Mouse (Mus musculus) midbrain, embryonic 10.5 days (tissue): Measurements from ENCODE around the gene Col9a2. TPM values are rescaled to one million over a fixed set of nuclear protein-coding genes. Genes with fewer than 3 reads are reported as not detected.
A peak's percentile ranks its signal among the peaks of the same experiment; 100 is the strongest.
"Not testable (repeated sequence)": the region's sequence is repeated elsewhere in the genome, so short reads cannot be mapped to it uniquely, and the experiment has no call there.

Experiments
- DNase-seq: peaks from one replicate; pipeline ENCODE4 v3.0.0-alpha.2; 2017; ENCODE audit warnings: low spot score
- H3K27ac ChIP-seq: fragments of 300-500 bp; sonication (generic); replicated peaks from 2 replicates; pipeline ENCODE4 v1.5.1; 2016; ENCODE audit warnings: mild to moderate bottlenecking
- H3K27me3 ChIP-seq: fragments of 300-500 bp; sonication (generic); 2 replicates; pipeline ENCODE4 v1.6.1; 2016; ENCODE audit warnings: low read depth, mild to moderate bottlenecking; ENCODE audit not compliant: poor library complexity, severe bottlenecking
- H3K36me3 ChIP-seq: fragments of 300-500 bp; sonication (generic); 2 replicates; pipeline ENCODE4 v1.6.1; 2016; ENCODE audit warnings: mild to moderate bottlenecking, moderate library complexity
- H3K4me1 ChIP-seq: fragments of 300-500 bp; sonication (generic); 2 replicates; pipeline ENCODE4 v1.6.1; 2016
- H3K4me3 ChIP-seq: fragments of 300-500 bp; sonication (generic); 2 replicates; pipeline ENCODE4 v1.5.1; 2016; ENCODE audit warnings: mild to moderate bottlenecking, moderate library complexity
- H3K9me3 ChIP-seq: fragments of 300-500 bp; sonication (generic); replicated peaks from 2 replicates; pipeline ENCODE4 v1.6.1; 2016; ENCODE audit warnings: mild to moderate bottlenecking
- WGBS: fragments of 180-500 bp; shearing (Covaris S2); methylation state at CpG from one replicate; pipeline ENCODE4 v1.1.7; 2016; 5-methylcytosine and 5-hydroxymethylcytosine counted together
- polyA plus RNA-seq: library from polyadenylated mRNA; unstranded; fragments of >200 nt; fragmentation: Nextera tagmentation; extraction: Ambion mirVana; gene quantifications from 2 replicates; pipeline ENCODE4 v1.2.1, GENCODE M21; 2016

Col9a2 gene
- polyA plus RNA-seq, 1 experiment from 2014 or later: 1.4 TPM

- no peak overlapping the region for H3K4me3 ChIP-seq
- 76% methylated on average over 2 of the region's 2 CpGs for WGBS
- H3K9me3 ChIP-seq: no peaks in the 10 kb centered on the region
- DNase-seq: no peak
- peaks cover 30% of the 10 kb centered on the region for H3K27me3 ChIP-seq
- peaks cover 14% of the 10 kb centered on the region for H3K4me1 ChIP-seq
- H3K27ac ChIP-seq: no peak overlapping the region
- peaks cover 33% of the 10 kb centered on the region for H3K36me3 ChIP-seq
These were observed 17.8 kb downstream of the Col9a2 start for GRCm38 (mm10) chr4:121057032-121057431.

GRCm38 (mm10) chr4:121059218-121059617, 20.0 kb downstream of the Col9a2 start:
- not testable (repeated sequence) for H3K4me1 ChIP-seq, H3K27me3 ChIP-seq, H3K4me3 ChIP-seq, H3K9me3 ChIP-seq, H3K27ac ChIP-seq, DNase-seq
- H3K36me3 ChIP-seq: peaks cover 48% of the 10 kb centered on the region
- 91% methylated on average over 10 of the region's 10 CpGs for WGBS

GRCm38 (mm10) chr4:121065336-121065735, 26.2 kb downstream of the Col9a2 start:
- 96% methylated on average over 2 of the region's 2 CpGs for whole genome bisulfite sequencing
- Histone ChIP-seq H3K36me3 (peaks cover 78% of the 10 kb centered on the region), H3K4me3 (no peak overlapping the region), H3K9me3 (no peaks in the 10 kb centered on the region), H3K27ac (no peak overlapping the region), H3K27me3 (no peaks in the 10 kb centered on the region), H3K4me1 (no peaks in the 10 kb centered on the region)
- DNase-seq: no peak

- no peaks in the 10 kb centered on the region for H3K9me3 ChIP-seq
- no peak for DNase-seq
- no peak overlapping the region for H3K27ac ChIP-seq
- H3K36me3 ChIP-seq: peaks cover 79% of the 10 kb centered on the region
- no peak overlapping the region for H3K4me3 ChIP-seq
- no peaks in the 10 kb centered on the region for H3K4me1 ChIP-seq
- WGBS: 86% methylated on average over 4 of the region's 4 CpGs
- H3K27me3 ChIP-seq: no peaks in the 10 kb centered on the region
These were observed 35.1 kb downstream of the Col9a2 start for GRCm38 (mm10) chr4:121074250-121074649.

- Histone ChIP-seq H3K9me3 (no peaks in the 10 kb centered on the region), H3K27me3 (no peaks in the 10 kb centered on the region), H3K4me1 (no peaks in the 10 kb centered on the region), H3K27ac (no peak overlapping the region), H3K36me3 (peaks cover 96% of the 10 kb centered on the region), H3K4me3 (no peak overlapping the region)
- DNase-seq: no peak
- WGBS: 89% methylated on average over 3 of the region's 3 CpGs
These were observed 38.9 kb downstream of the Col9a2 start for GRCm38 (mm10) chr4:121077915-121078646.

GRCm38 (mm10) chr4:121080395-121080794, 41.2 kb downstream of the Col9a2 start:
- no peak overlapping the region for H3K27ac ChIP-seq
- no peak overlapping the region for H3K4me3 ChIP-seq
- H3K36me3 ChIP-seq: peaks cover 97% of the 10 kb centered on the region
- DNase-seq: no peak
- WGBS: 93% methylated on average over 1 of the region's 1 CpGs
- no peaks in the 10 kb centered on the region for H3K9me3 ChIP-seq
- H3K27me3 ChIP-seq: no peaks in the 10 kb centered on the region
- no peaks in the 10 kb centered on the region for H3K4me1 ChIP-seq

- Histone ChIP-seq H3K27ac (no peak overlapping the region), H3K27me3 (no peaks in the 10 kb centered on the region), H3K4me3 (no peak overlapping the region), H3K4me1 (no peaks in the 10 kb centered on the region), H3K9me3 (no peaks in the 10 kb centered on the region), H3K36me3 (peaks cover 91% of the 10 kb centered on the region)
- DNase-seq: no peak
These were observed 45.3 kb downstream of the Col9a2 start for GRCm38 (mm10) chr4:121084506-121084905.

GRCm38 (mm10) chr4:121088696-121089095, 49.5 kb downstream of the Col9a2 start:
- 92% methylated on average over 2 of the region's 2 CpGs for WGBS

GRCm38 (mm10) chr4:121090211-121090610, 51.0 kb downstream of the Col9a2 start:
- WGBS: 94% methylated on average over 4 of the region's 4 CpGs
- Histone ChIP-seq H3K36me3 (peaks cover 89% of the 10 kb centered on the region), H3K4me1 (no peaks in the 10 kb centered on the region), H3K27me3 (no peaks in the 10 kb centered on the region), H3K9me3 (no peaks in the 10 kb centered on the region), H3K4me3 (no peak overlapping the region), H3K27ac (no peak overlapping the region)
- DNase-seq: no peak

More at GRCm38 (mm10) chr4:121088696-121089095, 49.5 kb downstream of the Col9a2 start:
- H3K4me3 ChIP-seq: no peak overlapping the region
- H3K9me3 ChIP-seq: no peaks in the 10 kb centered on the region
- no peak for DNase-seq
- no peak overlapping the region for H3K27ac ChIP-seq
- H3K27me3 ChIP-seq: no peaks in the 10 kb centered on the region
- H3K36me3 ChIP-seq: peaks cover 88% of the 10 kb centered on the region
- H3K4me1 ChIP-seq: no peaks in the 10 kb centered on the region

GRCm38 (mm10) chr4:121097650-121098378, 58.6 kb downstream of the Col9a2 start, which contains the start of gene Zmpste24:
Gene Zmpste24, minus strand, starts transcription at chr4:121098241.
- H3K27me3 ChIP-seq: no peaks in the 10 kb centered on the region
- under 1% methylated on average over 39 of the region's 39 CpGs for WGBS
- peak within 1 kb of the TSS; percentile 84 for H3K27ac ChIP-seq
- peak; percentile 87 for DNase-seq
- H3K9me3 ChIP-seq: no peaks in the 10 kb centered on the region
- H3K36me3 ChIP-seq: peaks cover 29% of the 10 kb centered on the region
- peak within 1 kb of the TSS; percentile 82 for H3K4me3 ChIP-seq
- peaks cover 18% of the 10 kb centered on the region for H3K4me1 ChIP-seq

- DNase-seq: no peak
- 0 out of 2 replicates have a peak, but pooled peaks cover 3% of the 10 kb centered on the region for H3K4me1 ChIP-seq
- 81% methylated on average over 4 of the region's 4 CpGs for WGBS
- H3K27ac ChIP-seq: no peak overlapping the region
- H3K9me3 ChIP-seq: no peaks in the 10 kb centered on the region
- H3K27me3 ChIP-seq: no peaks in the 10 kb centered on the region
- H3K4me3 ChIP-seq: no peak overlapping the region
- H3K36me3 ChIP-seq: no peaks in the 10 kb centered on the region
These were observed 64.1 kb downstream of the Col9a2 start for GRCm38 (mm10) chr4:121103304-121103703.
